Mouse (Mus musculus): Measurements from ENCODE around the gene Trim47.
"Not testable (repeated sequence)": the region's sequence is repeated elsewhere in the genome, so short reads cannot be mapped to it uniquely, and the experiment has no call there.

The Trim47 gene

GRCm38 (mm10) chr11:116134171-116134570 is 7.2 kb upstream of the Trim47 start:
- DNase-seq, result no peak

- DNase-seq, result no peak
Measured at GRCm38 (mm10) chr11:116133497-116133896, 6.5 kb upstream of the Trim47 start.

- DNase-seq, result no peak
Measured at GRCm38 (mm10) chr11:116132366-116133333, 5.6 kb upstream of the Trim47 start.

- DNase-seq, result no peak
Measured at GRCm38 (mm10) chr11:116131349-116132170, 4.5 kb upstream of the Trim47 start.

- DNase-seq, result peak; percentile 90
Measured at GRCm38 (mm10) chr11:116130488-116131205, 3.6 kb upstream of the Trim47 start, which contains the start of gene Trim65. Trim65 (minus strand) TSS chr11:116131128.

- no peak for DNase-seq
Measured at GRCm38 (mm10) chr11:116129993-116130487, 3.0 kb upstream of the Trim47 start.

- DNase-seq, result no peak
Measured at GRCm38 (mm10) chr11:116129091-116129790, 2.2 kb upstream of the Trim47 start.

- no peak for DNase-seq
Measured at GRCm38 (mm10) chr11:116127986-116128385, 976 bp upstream of the Trim47 start.

GRCm38 (mm10) chr11:116126261-116126660 is 749 bp downstream of the Trim47 start:
- no peak for DNase-seq

GRCm38 (mm10) chr11:116121731-116122245 is 5.2 kb downstream of the Trim47 start:
- not testable (repeated sequence) for DNase-seq

GRCm38 (mm10) chr11:116117819-116118218 is 9.2 kb downstream of the Trim47 start:
- no peak for DNase-seq

- no peak for DNase-seq
Measured at GRCm38 (mm10) chr11:116117241-116117640, 9.8 kb downstream of the Trim47 start.

- no peak for DNase-seq
Measured at GRCm38 (mm10) chr11:116111611-116112203, 15.3 kb downstream of the Trim47 start.

GRCm38 (mm10) chr11:116111067-116111466 is 15.9 kb downstream of the Trim47 start:
- no peak for DNase-seq

GRCm38 (mm10) chr11:116110540-116110939 is 16.5 kb downstream of the Trim47 start:
- no peak for DNase-seq

GRCm38 (mm10) chr11:116110131-116110530 is 16.9 kb downstream of the Trim47 start:
- DNase-seq, result no peak

GRCm38 (mm10) chr11:116109441-116110081 is 17.4 kb downstream of the Trim47 start:
- DNase-seq, result no peak

GRCm38 (mm10) chr11:116108464-116109137 is 18.4 kb downstream of the Trim47 start:
- no peak for DNase-seq

GRCm38 (mm10) chr11:116107777-116108285 is 19.2 kb downstream of the Trim47 start:
- no peak for DNase-seq

Data from right cerebral cortex, postnatal 14 days (tissue).